Mouse (Mus musculus): ENCODE measurements around the gene Klf12.

- no peak for TF ChIP-seq CTCF (IDR thresholded peaks at IDR 0.05; ENCODE audit: insufficient read depth, low read length)
- TF ChIP-seq POLR2A (IDR thresholded peaks at IDR 0.05; ENCODE audit: borderline replicate concordance, extremely low read depth, low read depth, low read length) = no peak
These were observed 62.2 kb downstream of the Klf12 start for GRCm38 (mm10) chr14:100222260-100222659.
